13 mouse cellular contexts compared by ENCODE assay signal in the genomic region with DNA sequence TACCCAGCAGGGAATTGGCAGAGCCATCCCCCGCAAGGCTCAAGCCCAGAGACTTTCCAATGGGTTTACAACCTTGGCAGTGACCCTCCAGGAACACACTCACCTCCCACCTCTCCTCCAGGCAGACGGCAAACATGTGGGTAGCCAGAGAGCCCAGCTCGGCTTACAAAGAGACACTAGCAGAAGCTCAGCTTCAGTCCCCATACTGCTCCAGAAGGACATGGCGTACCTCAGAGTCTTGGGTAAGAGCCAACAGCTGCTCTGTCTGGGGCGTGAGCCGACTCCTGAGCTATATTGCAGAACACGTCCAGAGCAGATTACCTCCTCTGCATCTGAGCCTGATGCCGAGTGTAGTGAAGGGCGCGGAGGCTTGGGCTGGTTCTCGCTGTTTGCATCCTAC. TPM values are rescaled to one million over a fixed set of nuclear protein-coding genes. Genes with fewer than 3 reads are reported as not detected.
A peak's percentile ranks its signal among the peaks of the same experiment; 100 is the strongest.
DNase-seq lines count a peak whose midpoint lies in the region; ATAC-seq lines count a peak whose summit lies in the region.
"Had no signal": no experiment of that assay in that cellular context is flagged by ENCODE, and none has a peak within 500 bp of the region (broad histone marks: within the 10 kb centered on the region; RNA-seq: fewer than 3 reads in every experiment).

No protein-coding gene starts in this region.

- H3K4me1 ChIP-seq in heart, embryonic 12.5 days (replicated peaks), result peaks cover 67% of the 10 kb centered on the region
- peaks cover 24% of the 10 kb centered on the region for H3K4me1 ChIP-seq in midbrain, embryonic 10.5 days

- H3K4me2 ChIP-seq in heart, embryonic 12.5 days, result no peak overlapping the region
- H3K4me2 ChIP-seq: lung, embryonic 15.5 days; midbrain, embryonic 15.5 days had no signal

- 0 out of 2 replicates have a peak overlapping the region, but pooled peaks have one; percentile 4 for H3K9ac ChIP-seq in heart, embryonic 12.5 days
- H3K9ac ChIP-seq: lung, embryonic 15.5 days; midbrain, embryonic 15.5 days had no signal

- H3K9me3 ChIP-seq in heart, embryonic 12.5 days (replicated peaks), result no peaks in the 10 kb centered on the region
- no peaks in the 10 kb centered on the region for H3K9me3 ChIP-seq in midbrain, embryonic 10.5 days (replicated peaks)
- H3K9me3 ChIP-seq: G1E; lung, embryonic 15.5 days; midbrain, embryonic 15.5 days had no signal

- intact Hi-C loops in heart, postnatal 14 days (cut with DNase I), result no loop called here

- H3K4me3 ChIP-seq in heart, embryonic 12.5 days, result no peak overlapping the region
- no peak overlapping the region for H3K4me3 ChIP-seq in midbrain, embryonic 10.5 days
- H3K4me3 ChIP-seq: lung, embryonic 15.5 days; midbrain, embryonic 15.5 days had no signal

- H3K27me3 ChIP-seq in heart, embryonic 12.5 days (replicated peaks), result no peaks in the 10 kb centered on the region
- H3K27me3 ChIP-seq in midbrain, embryonic 10.5 days (ENCODE audit: low read depth, poor library complexity, severe bottlenecking), result no peaks in the 10 kb centered on the region
- H3K27me3 ChIP-seq: lung, embryonic 15.5 days; midbrain, embryonic 15.5 days had no signal

- WGBS in heart, embryonic 12.5 days, result 59% methylated on average over 11 of the region's 11 CpGs
- 89% methylated on average over 11 of the region's 11 CpGs for WGBS in midbrain, embryonic 10.5 days

- peak; percentile 58 for DNase-seq in adrenal gland, postnatal 14 days
- no peak for DNase-seq in adrenal gland, postnatal 10 days
- no peak for DNase-seq in heart, postnatal 14 days
- peak; percentile 36 for DNase-seq in ovary, postnatal 36 days (ENCODE audit: low spot score)
- no peak for DNase-seq in ovary, postnatal 14 days (ENCODE audit: low spot score)
- DNase-seq in midbrain, embryonic 10.5 days (ENCODE audit: low spot score), result no peak
- DNase-seq: cerebellum, adult 2 months; kidney, adult 8-10 months had no signal

- no peak for ATAC-seq in heart, embryonic 12.5 days (ENCODE audit: insufficient number of reproducible peaks, low FRiP score)
- ATAC-seq in megakaryocyte-erythroid progenitor cell, adult 5-6 weeks (replicated peaks; ENCODE audit: low FRiP score, low TSS enrichment, poor library complexity, severe bottlenecking), result peak; percentile 57
- ATAC-seq: midbrain, embryonic 15.5 days had no signal

- H3K36me3 ChIP-seq in heart, embryonic 12.5 days, result no peaks in the 10 kb centered on the region
- H3K36me3 ChIP-seq in midbrain, embryonic 10.5 days, result peaks cover 13% of the 10 kb centered on the region
- H3K36me3 ChIP-seq: lung, embryonic 15.5 days; midbrain, embryonic 15.5 days had no signal

- H3K27ac ChIP-seq in heart, embryonic 12.5 days (ENCODE audit: poor library complexity, severe bottlenecking), result peak overlapping the region; percentile 56
- no peak overlapping the region for H3K27ac ChIP-seq in midbrain, embryonic 10.5 days (replicated peaks)
- H3K27ac ChIP-seq: lung, embryonic 15.5 days; midbrain, embryonic 15.5 days had no signal

RNA-seq across cellular contexts. Expression of a gene that starts 15.0 kb away (rescaled TPM):
- total RNA-seq in adrenal gland, postnatal 14 days (2021), result 1,757 and 2,166 TPM in 2 replicates
- total RNA-seq in adrenal gland, postnatal 10 days (2021), result 1,000 to 10,000 TPM in 1 of 2 experiments, 100 to 1,000 TPM in 1; 506 to 1,242 TPM
- 74.3 and 75.2 TPM in 2 replicates for polyA plus RNA-seq in heart, embryonic 12.5 days (2016; fragmentation: Nextera tagmentation; extraction: Ambion mirVana)
- 10 to 100 TPM; 60.1 to 77.5 TPM for total RNA-seq in heart, postnatal 14 days (2021)
- 71.7 and 85.8 TPM in 2 replicates for total RNA-seq in megakaryocyte-erythroid progenitor cell, adult 5-6 weeks (2014; fragmentation: Nextera tagmentation)
- total RNA-seq in megakaryocyte-erythroid progenitor cell, adult 5-6 weeks (2017), result 29.7 and 57.0 TPM in 2 replicates
- polyA plus RNA-seq in midbrain, embryonic 10.5 days (2016; fragmentation: Nextera tagmentation; extraction: Ambion mirVana), result 48.1 and 52.3 TPM in 2 replicates

Comparison
In these comparisons a context has a peak if more than half of its experiments do, and no peak if none do; other contexts are left out.
1. DNase-seq: peak in adrenal gland, postnatal 14 days (single experiment) and ovary, postnatal 36 days (single experiment); none in adrenal gland, postnatal 10 days (single experiment), heart, postnatal 14 days (0 of 2), ovary, postnatal 14 days (single experiment) and midbrain, embryonic 10.5 days (single experiment).
2. RNA of a gene that starts 15.0 kb away (total RNA-seq): 1,757 to 2,166 TPM in adrenal gland, postnatal 14 days and 506 to 1,242 TPM in adrenal gland, postnatal 10 days; 60.1 to 77.5 TPM in heart, postnatal 14 days and 29.7 to 85.8 TPM in megakaryocyte-erythroid progenitor cell, adult 5-6 weeks; every median in the first group is over 4 times any median in the second.